ENCODE assay signal across 9 mouse cellular contexts in the genomic region with DNA sequence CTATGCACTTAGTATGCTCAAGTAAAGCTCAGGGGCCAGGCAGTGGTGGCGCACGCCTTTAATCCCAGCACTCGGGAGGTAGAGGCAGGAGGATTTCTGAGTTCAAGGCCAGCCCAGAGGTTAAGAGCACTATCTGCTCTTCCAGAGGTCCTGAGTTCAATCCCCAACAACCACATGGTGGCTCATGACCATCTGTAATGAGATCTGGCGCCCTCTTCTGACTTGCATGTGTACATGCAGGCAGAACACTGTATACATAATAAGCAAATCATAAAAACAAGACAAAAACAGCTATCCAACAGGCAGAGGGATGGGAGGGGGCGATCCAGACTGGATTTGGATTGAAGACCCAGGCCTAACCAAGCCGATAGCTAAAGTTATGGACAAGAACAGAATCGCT. TPM values are rescaled to one million over a fixed set of nuclear protein-coding genes. Genes with fewer than 3 reads are reported as not detected.
A peak's percentile ranks its signal among the peaks of the same experiment; 100 is the strongest.
DNase-seq lines count a peak whose midpoint lies in the region; ATAC-seq and TF ChIP-seq lines count a peak whose summit lies in the region.
"Had no signal": no experiment of that assay in that cellular context is flagged by ENCODE, and none has a peak within 500 bp of the region (broad histone marks: within the 10 kb centered on the region; RNA-seq: fewer than 3 reads in every experiment).

No protein-coding gene starts in this region.

- TF ChIP-seq EP300 in liver, embryonic 14.5 days (IDR thresholded peaks at IDR 0.05; ENCODE audit: low read depth), result no peak

- peaks cover 3% of the 10 kb centered on the region; the same call in 1 of the 2 replicates for H3K4me1 ChIP-seq in intestine, postnatal 0 days (replicated peaks; ENCODE audit: control insufficient read depth, insufficient read depth, low read length)
- H3K4me1 ChIP-seq in intestine, embryonic 15.5 days (replicated peaks), result peaks cover 19% of the 10 kb centered on the region
- peaks cover 24 to 33% of the 10 kb centered on the region in 2 experiments for H3K4me1 ChIP-seq in liver, embryonic 14.5 days (replicated peaks; ENCODE audit: control insufficient read depth in 2 of 2, insufficient read depth in 2 of 2, low read length in 1 of 2)

- H3K36me3 ChIP-seq in intestine, postnatal 0 days (ENCODE audit: control insufficient read depth, insufficient read depth), result no peaks in the 10 kb centered on the region
- no peaks in the 10 kb centered on the region for H3K36me3 ChIP-seq in intestine, embryonic 15.5 days
- H3K36me3 ChIP-seq in liver, embryonic 14.5 days (replicated peaks; ENCODE audit: control insufficient read depth, insufficient read depth, low read depth), result peaks cover under 1% of the 10 kb centered on the region; the same call in 1 of the 2 replicates
- H3K36me3 ChIP-seq: hindbrain, embryonic 10.5 days had no signal

- no peak for ATAC-seq in intestine, postnatal 0 days
- no peak for ATAC-seq in intestine, embryonic 15.5 days
- no peak for ATAC-seq in liver, embryonic 14.5 days (ENCODE audit: insufficient read depth)

- H3K27ac ChIP-seq in intestine, postnatal 0 days (ENCODE audit: low read depth, low read length), result no peak overlapping the region
- H3K27ac ChIP-seq in intestine, embryonic 15.5 days, result no peak overlapping the region
- H3K27ac ChIP-seq in liver, embryonic 14.5 days, result no peak overlapping the region
- H3K27ac ChIP-seq: hindbrain, embryonic 10.5 days had no signal

- peak; percentile 48 to 51 for DNase-seq in B cell, adult 2 months
- DNase-seq in ES-CJ7 (ENCODE audit: low read depth, low spot score), result peak; percentile 81
- peak in 1 of 3 experiments; percentile 47 for DNase-seq in liver, embryonic 14.5 days (ENCODE audit: low read depth in 3 of 3, low spot score in 3 of 3)
- no peak for DNase-seq in right cerebral cortex, postnatal 10 days (ENCODE audit: low spot score in 2 of 2)
- DNase-seq in embryo, embryonic 9.5 days (ENCODE audit: extremely low spot score), result no peak

- peak; percentile 80 for TF ChIP-seq CTCF in intestine, postnatal 0 days (IDR thresholded peaks at IDR 0.05; ENCODE audit: low read depth)
- peak; percentile 84 for TF ChIP-seq CTCF in liver, embryonic 14.5 days (IDR thresholded peaks at IDR 0.05; ENCODE audit: low read depth)

- no peak overlapping the region for H3K9ac ChIP-seq in intestine, postnatal 0 days (ENCODE audit: low read depth, low read length)
- H3K9ac ChIP-seq in intestine, embryonic 15.5 days, result no peak overlapping the region
- H3K9ac ChIP-seq in liver, embryonic 14.5 days (replicated peaks), result no peak overlapping the region

- H3K27me3 ChIP-seq in intestine, postnatal 0 days (replicated peaks; ENCODE audit: control insufficient read depth, insufficient read depth, low read length), result no peaks in the 10 kb centered on the region
- H3K27me3 ChIP-seq in intestine, embryonic 15.5 days (replicated peaks), result no peaks in the 10 kb centered on the region
- H3K27me3 ChIP-seq in liver, embryonic 14.5 days (ENCODE audit: control insufficient read depth, insufficient read depth, low read length), result no peaks in the 10 kb centered on the region

- no peaks in the 10 kb centered on the region for H3K9me3 ChIP-seq in intestine, postnatal 0 days (ENCODE audit: control insufficient read depth)
- no peaks in the 10 kb centered on the region for H3K9me3 ChIP-seq in intestine, embryonic 15.5 days
- no peaks in the 10 kb centered on the region for H3K9me3 ChIP-seq in liver, embryonic 14.5 days (ENCODE audit: control insufficient read depth, low read length)
- H3K9me3 ChIP-seq: hindbrain, embryonic 10.5 days had no signal

- H3K4me3 ChIP-seq in intestine, postnatal 0 days (ENCODE audit: low read depth, low read length), result no peak overlapping the region
- no peak overlapping the region for H3K4me3 ChIP-seq in intestine, embryonic 15.5 days (replicated peaks)
- no peak overlapping the region for H3K4me3 ChIP-seq in liver, embryonic 14.5 days (ENCODE audit: insufficient read depth in 1 of 2, low read depth in 2 of 2, low read length in 2 of 2)
- H3K4me3 ChIP-seq: erythroblast, embryonic 14.5 days; hindbrain, embryonic 10.5 days had no signal

- WGBS in intestine, postnatal 0 days, result 76% methylated on average over 7 of the region's 7 CpGs
- WGBS in intestine, embryonic 15.5 days, result 77% methylated on average over 7 of the region's 7 CpGs
- WGBS in liver, embryonic 14.5 days (ENCODE audit: insufficient replicate concordance), result 46% methylated on average over 7 of the region's 7 CpGs

- H3K4me2 ChIP-seq in intestine, postnatal 0 days (replicated peaks; ENCODE audit: low read depth), result no peak overlapping the region
- H3K4me2 ChIP-seq in intestine, embryonic 15.5 days (replicated peaks), result no peak overlapping the region
- H3K4me2 ChIP-seq in liver, embryonic 14.5 days (ENCODE audit: low read depth), result no peak overlapping the region

RNA-seq across cellular contexts. Expression of a gene that starts 5.8 kb away (rescaled TPM):
- polyA plus RNA-seq in intestine, postnatal 0 days (2015; fragmentation: Nextera tagmentation; extraction: Ambion mirVana), result 483 and 505 TPM in 2 replicates
- polyA plus RNA-seq in intestine, embryonic 15.5 days (2015; fragmentation: Nextera tagmentation; extraction: Ambion mirVana), result 1,578 and 1,609 TPM in 2 replicates
- 287 and 369 TPM in 2 replicates for polyA plus RNA-seq in liver, embryonic 14.5 days (2012; rRNA removed)
- 531 and 582 TPM in 2 replicates for polyA plus RNA-seq in liver, embryonic 14.5 days (2014; fragmentation: Nextera tagmentation; extraction: Ambion mirVana)

RNA-seq across cellular contexts. Expression of a gene that starts 15.2 kb away (rescaled TPM):
- polyA plus RNA-seq in intestine, postnatal 0 days (2015; fragmentation: Nextera tagmentation; extraction: Ambion mirVana), result 77.7 and 79.5 TPM in 2 replicates
- polyA plus RNA-seq in intestine, embryonic 15.5 days (2015; fragmentation: Nextera tagmentation; extraction: Ambion mirVana), result 124 and 128 TPM in 2 replicates
- polyA plus RNA-seq in liver, embryonic 14.5 days (2012; rRNA removed), result 27.6 and 29.9 TPM in 2 replicates
- 44.8 and 46.4 TPM in 2 replicates for polyA plus RNA-seq in liver, embryonic 14.5 days (2014; fragmentation: Nextera tagmentation; extraction: Ambion mirVana)

RNA-seq across cellular contexts. Expression of a gene that starts 20.6 kb away (rescaled TPM):
- 37.8 and 38.4 TPM in 2 replicates for polyA plus RNA-seq in intestine, postnatal 0 days (2015; fragmentation: Nextera tagmentation; extraction: Ambion mirVana)
- 80.0 and 85.4 TPM in 2 replicates for polyA plus RNA-seq in intestine, embryonic 15.5 days (2015; fragmentation: Nextera tagmentation; extraction: Ambion mirVana)
- polyA plus RNA-seq in liver, embryonic 14.5 days (2012; rRNA removed), result 152 and 218 TPM in 2 replicates
- 177 and 188 TPM in 2 replicates for polyA plus RNA-seq in liver, embryonic 14.5 days (2014; fragmentation: Nextera tagmentation; extraction: Ambion mirVana)

RNA-seq across cellular contexts. Expression of a gene that starts 23.1 kb away (rescaled TPM):
- 0.34 and 0.38 TPM in 2 replicates for polyA plus RNA-seq in intestine, postnatal 0 days (2015; fragmentation: Nextera tagmentation; extraction: Ambion mirVana)
- 0.43 and 0.54 TPM in 2 replicates for polyA plus RNA-seq in intestine, embryonic 15.5 days (2015; fragmentation: Nextera tagmentation; extraction: Ambion mirVana)
- polyA plus RNA-seq in liver, embryonic 14.5 days (2012; rRNA removed), result 0.10 TPM in 1 of 2 replicates, not detected in the other
- polyA plus RNA-seq in liver, embryonic 14.5 days (2014; fragmentation: Nextera tagmentation; extraction: Ambion mirVana), result not detected in 2 replicates
- polyA plus RNA-seq: hindbrain, embryonic 10.5 days had no signal

RNA-seq across cellular contexts. Expression of a gene that starts 23.3 kb away (rescaled TPM):
- polyA plus RNA-seq in intestine, postnatal 0 days (2015; fragmentation: Nextera tagmentation; extraction: Ambion mirVana), result 3.8 and 4.0 TPM in 2 replicates
- polyA plus RNA-seq in intestine, embryonic 15.5 days (2015; fragmentation: Nextera tagmentation; extraction: Ambion mirVana), result 4.8 and 4.9 TPM in 2 replicates
- polyA plus RNA-seq in liver, embryonic 14.5 days (2012; rRNA removed), result 0.62 and 0.65 TPM in 2 replicates
- 0.66 TPM in 2 replicates for polyA plus RNA-seq in liver, embryonic 14.5 days (2014; fragmentation: Nextera tagmentation; extraction: Ambion mirVana)

Comparison
In these comparisons a context has a peak if more than half of its experiments do, and no peak if none do; other contexts are left out.
1. DNase-seq: peak in B cell, adult 2 months (2 of 2) and ES-CJ7 (single experiment); none in right cerebral cortex, postnatal 10 days (0 of 2) and embryo, embryonic 9.5 days (single experiment).